Comparison of ENCODE assay signal across 9 mouse cellular contexts in the genomic region with DNA sequence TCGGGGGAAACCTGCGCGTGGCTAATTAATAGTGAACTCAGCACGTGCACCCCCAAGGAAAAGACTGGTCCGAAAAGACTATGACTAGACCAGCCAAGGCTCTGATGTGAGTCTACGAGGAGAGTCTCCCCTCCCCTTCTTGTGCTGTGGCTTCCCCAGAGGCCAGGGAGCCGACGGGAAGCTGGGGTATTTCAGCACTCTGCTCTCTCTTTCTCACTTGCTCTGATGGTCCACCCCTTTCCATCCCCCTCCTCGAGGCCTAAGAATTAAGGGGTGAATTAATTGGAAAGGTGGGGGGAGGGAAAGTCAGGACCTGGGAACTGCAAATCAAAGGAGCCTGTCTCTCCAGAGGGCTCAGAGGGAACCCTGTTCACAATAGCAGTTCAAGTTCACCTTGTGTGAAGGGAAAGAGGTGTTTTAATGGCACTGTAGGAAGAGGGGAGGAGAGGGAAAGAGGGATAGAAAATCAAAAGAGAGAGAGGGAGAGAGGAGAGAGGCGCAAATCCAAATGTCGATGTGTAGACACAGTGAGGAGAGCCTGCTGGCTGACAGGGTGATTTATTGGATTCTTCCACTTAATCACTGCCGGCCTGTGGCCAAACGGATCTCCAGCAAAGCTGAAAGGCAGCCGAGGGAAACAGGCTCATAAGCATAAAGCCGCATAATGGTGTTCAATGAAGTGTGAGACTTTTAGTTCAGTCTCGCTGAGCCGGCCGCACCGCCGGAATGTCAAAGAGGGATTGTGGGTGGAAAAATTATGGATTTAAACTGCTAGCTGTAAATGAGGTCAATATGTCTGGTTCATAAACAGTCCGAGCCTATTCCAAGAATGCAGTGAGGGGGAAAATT.
DNase-seq lines count a peak whose midpoint lies in the region; ATAC-seq and TF ChIP-seq lines count a peak whose summit lies in the region.
"Had no signal": no experiment of that assay in that cellular context is flagged by ENCODE, and none has a peak within 500 bp of the region (broad histone marks: within the 10 kb centered on the region; RNA-seq: fewer than 3 reads in every experiment).

No protein-coding gene starts in this region.

- H3K4me3 ChIP-seq in testis, adult 2 months (ENCODE audit: control insufficient read depth, low read depth, low read length): 0 out of 2 replicates have a peak overlapping the region, but pooled peaks have one; percentile 6
- H3K4me3 ChIP-seq in hindbrain, embryonic 11.5 days (ENCODE audit: low read depth, low read length): no peak overlapping the region
- peak overlapping the region; percentile 48 for H3K4me3 ChIP-seq in midbrain, embryonic 10.5 days
- H3K4me3 ChIP-seq in stomach, embryonic 15.5 days (replicated peaks): no peak overlapping the region
- H3K4me3 ChIP-seq: megakaryocyte, embryonic 14.5 days had no signal

- H3K4me1 ChIP-seq in testis, adult 2 months (ENCODE audit: control insufficient read depth, insufficient read depth, low read length): peaks cover 4% of the 10 kb centered on the region; the same call in 1 of the 2 replicates
- peaks cover 11% of the 10 kb centered on the region for H3K4me1 ChIP-seq in hindbrain, embryonic 11.5 days (replicated peaks; ENCODE audit: control insufficient read depth, insufficient read depth, low read length)
- H3K4me1 ChIP-seq in midbrain, embryonic 10.5 days: peaks cover 52% of the 10 kb centered on the region
- peaks cover 14% of the 10 kb centered on the region; the same call in 1 of the 2 replicates for H3K4me1 ChIP-seq in stomach, embryonic 15.5 days
- H3K4me1 ChIP-seq: megakaryocyte, embryonic 14.5 days had no signal

- peak overlapping the region; percentile 31 for H3K4me2 ChIP-seq in hindbrain, embryonic 11.5 days (replicated peaks; ENCODE audit: low read depth, low read length)
- H3K4me2 ChIP-seq in stomach, embryonic 15.5 days: peak overlapping the region; percentile 49

- 1% methylated on average over 21 of the region's 21 CpGs for WGBS in hindbrain, embryonic 11.5 days
- WGBS in midbrain, embryonic 10.5 days: 2% methylated on average over 21 of the region's 21 CpGs
- 10% methylated on average over 21 of the region's 21 CpGs for WGBS in stomach, embryonic 15.5 days

- no peak overlapping the region for H3K9ac ChIP-seq in hindbrain, embryonic 11.5 days (ENCODE audit: low read depth, low read length)
- H3K9ac ChIP-seq in stomach, embryonic 15.5 days: no peak overlapping the region

- no peaks in the 10 kb centered on the region for H3K36me3 ChIP-seq in testis, adult 2 months (ENCODE audit: control insufficient read depth, insufficient read depth, low read length)
- no peaks in the 10 kb centered on the region for H3K36me3 ChIP-seq in hindbrain, embryonic 11.5 days (ENCODE audit: control insufficient read depth, insufficient read depth, low read length)
- H3K36me3 ChIP-seq in midbrain, embryonic 10.5 days: no peaks in the 10 kb centered on the region
- H3K36me3 ChIP-seq in stomach, embryonic 15.5 days: no peaks in the 10 kb centered on the region

- no peaks in the 10 kb centered on the region for H3K9me3 ChIP-seq in hindbrain, embryonic 11.5 days (ENCODE audit: control insufficient read depth, low read length)
- no peaks in the 10 kb centered on the region for H3K9me3 ChIP-seq in midbrain, embryonic 10.5 days (replicated peaks)
- H3K9me3 ChIP-seq in stomach, embryonic 15.5 days: no peaks in the 10 kb centered on the region
- H3K9me3 ChIP-seq: megakaryocyte, embryonic 14.5 days had no signal

- DNase-seq in testis, postnatal 10 days (ENCODE audit: low spot score): no peak
- peak; percentile 70 for DNase-seq in embryo, embryonic 11.5 days (ENCODE audit: low read depth, low spot score)
- peak; percentile 84 for DNase-seq in hindbrain, embryonic 11.5 days (ENCODE audit: low spot score)
- peak; percentile 43 for DNase-seq in layer of hippocampus, adult 9-11 months
- DNase-seq in midbrain, embryonic 10.5 days (ENCODE audit: low spot score): peak; percentile 81
- no peak for DNase-seq in gastrocnemius, postnatal 14 days

- no peaks in the 10 kb centered on the region; the same call in 1 of the 2 replicates for H3K27me3 ChIP-seq in testis, adult 2 months (ENCODE audit: control insufficient read depth, insufficient read depth, low read length)
- 0 out of 2 replicates have a peak, but pooled peaks cover 3% of the 10 kb centered on the region for H3K27me3 ChIP-seq in hindbrain, embryonic 11.5 days (ENCODE audit: control insufficient read depth, insufficient read depth, low read length)
- H3K27me3 ChIP-seq in midbrain, embryonic 10.5 days (ENCODE audit: low read depth, poor library complexity, severe bottlenecking): peaks cover 64% of the 10 kb centered on the region
- H3K27me3 ChIP-seq in stomach, embryonic 15.5 days (replicated peaks): peaks cover 14% of the 10 kb centered on the region; the same call in 1 of the 2 replicates

- intact Hi-C loops in gastrocnemius, postnatal 14 days (cut with DNase I; ENCODE audit: low total_unique reads): no loop called here

- no peak for TF ChIP-seq POLR2A in testis, adult 2 months (IDR thresholded peaks at IDR 0.05; ENCODE audit: control insufficient read depth, low read depth, low read length)

- H3K27ac ChIP-seq in testis, adult 2 months (ENCODE audit: control insufficient read depth, insufficient read depth, low read depth, low read length): no peak overlapping the region
- peak overlapping the region; percentile 61 for H3K27ac ChIP-seq in hindbrain, embryonic 11.5 days (ENCODE audit: low read depth, low read length)
- peak overlapping the region; percentile 86 for H3K27ac ChIP-seq in midbrain, embryonic 10.5 days (replicated peaks)
- H3K27ac ChIP-seq in stomach, embryonic 15.5 days: no peak overlapping the region

- TF ChIP-seq CTCF in testis, adult 2 months (IDR thresholded peaks at IDR 0.05; ENCODE audit: control insufficient read depth, insufficient read depth, insufficient replicate concordance, low read depth, low read length): no peak

- peak; percentile 94 for ATAC-seq in hindbrain, embryonic 11.5 days (ENCODE audit: low FRiP score)
- ATAC-seq in stomach, embryonic 15.5 days (ENCODE audit: insufficient read depth, low FRiP score, low read depth): peak; percentile 60

Comparison
In these comparisons a context has a peak if more than half of its experiments do, and no peak if none do; other contexts are left out.
1. H3K27ac ChIP-seq: peak in hindbrain, embryonic 11.5 days (single experiment) and midbrain, embryonic 10.5 days (single experiment); none in testis, adult 2 months (single experiment) and stomach, embryonic 15.5 days (single experiment).
2. H3K4me3 ChIP-seq: peak in testis, adult 2 months (single experiment) and midbrain, embryonic 10.5 days (single experiment); none in hindbrain, embryonic 11.5 days (single experiment) and stomach, embryonic 15.5 days (single experiment).
3. DNase-seq: peak in embryo, embryonic 11.5 days (single experiment), hindbrain, embryonic 11.5 days (single experiment), layer of hippocampus, adult 9-11 months (single experiment) and midbrain, embryonic 10.5 days (single experiment); none in testis, postnatal 10 days (single experiment) and gastrocnemius, postnatal 14 days (single experiment).